Mouse (Mus musculus) embryo, embryonic 9.5 days (tissue): ENCODE measurements at regions not wholly inside any gene's neighbourhood (a gene's known extent, or its start where the extent isn't known, plus 50 kb on each side); places are given as distances from the start of the nearest gene placed in this dataset.

Experiments used
- DNase-seq: peaks from one replicate; pipeline ENCODE4 v3.0.0-alpha.2; 2017; ENCODE audit errors: extremely low spot score

- no peak for DNase-seq
These were observed 161.9 kb downstream of the Cxcl12 start for GRCm38 (mm10) chr6:117330198-117330597.

GRCm38 (mm10) chr6:117330726-117331360 is 162.5 kb downstream of the Cxcl12 start:
- DNase-seq: no peak

- peak; percentile 34 for DNase-seq
These were observed 164.3 kb downstream of the Cxcl12 start for GRCm38 (mm10) chr6:117332641-117333040.

GRCm38 (mm10) chr6:117342123-117342522 is 173.8 kb downstream of the Cxcl12 start:
- DNase-seq: no peak

- no peak for DNase-seq
These were observed 179.0 kb downstream of the Cxcl12 start for GRCm38 (mm10) chr6:117347356-117347755.

- DNase-seq: no peak
These were observed 183.5 kb downstream of the Cxcl12 start for GRCm38 (mm10) chr6:117351846-117352245.

- DNase-seq: no peak
These were observed 184.8 kb downstream of the Cxcl12 start for GRCm38 (mm10) chr6:117353091-117353490.

- DNase-seq: no peak
These were observed 187.8 kb downstream of the Cxcl12 start for GRCm38 (mm10) chr6:117356101-117356500.

GRCm38 (mm10) chr6:117359401-117359800 is 191.1 kb downstream of the Cxcl12 start:
- DNase-seq: no peak

- no peak for DNase-seq
These were observed 198.2 kb downstream of the Cxcl12 start for GRCm38 (mm10) chr6:117366563-117366962.

GRCm38 (mm10) chr6:117375989-117376388 is 207.7 kb downstream of the Cxcl12 start:
- no peak for DNase-seq

GRCm38 (mm10) chr6:117379904-117380303 is 211.6 kb downstream of the Cxcl12 start:
- DNase-seq: no peak

GRCm38 (mm10) chr6:117390233-117390848 is 222.0 kb downstream of the Cxcl12 start:
- no peak for DNase-seq

- DNase-seq: no peak
These were observed 225.1 kb downstream of the Cxcl12 start for GRCm38 (mm10) chr6:117393480-117393879.

GRCm38 (mm10) chr6:117405589-117406311 is 237.4 kb downstream of the Cxcl12 start:
- no peak for DNase-seq

- DNase-seq: no peak
These were observed 237.9 kb downstream of the Cxcl12 start for GRCm38 (mm10) chr6:117406312-117406595.

GRCm38 (mm10) chr6:117406757-117407156 is 238.4 kb downstream of the Cxcl12 start:
- no peak for DNase-seq

- peak; percentile 37 for DNase-seq
These were observed 239.0 kb downstream of the Cxcl12 start for GRCm38 (mm10) chr6:117407206-117407858.

- no peak for DNase-seq
These were observed 239.6 kb downstream of the Cxcl12 start for GRCm38 (mm10) chr6:117407953-117408352.

GRCm38 (mm10) chr6:117408971-117409783 is 240.8 kb downstream of the Cxcl12 start:
- DNase-seq: no peak

GRCm38 (mm10) chr6:117414926-117415325 is 246.6 kb downstream of the Cxcl12 start:
- DNase-seq: no peak

- DNase-seq: no peak
These were observed 247.6 kb downstream of the Cxcl12 start for GRCm38 (mm10) chr6:117415901-117416300.
